Mouse (Mus musculus) bone marrow, adult 2 months (tissue): Measurements from ENCODE around the gene Ciapin1.

Experiments used
- CTCF ChIP-seq: fragments of 200-500 bp; IDR thresholded peaks from 2 replicates; pipeline ENCODE4 v1.5.1; 2011; ENCODE audit warnings: low read length, control low read depth; ENCODE audit not compliant: control insufficient read depth, insufficient read depth
- POLR2A ChIP-seq: fragments of 200-500 bp; IDR thresholded peaks from 2 replicates; pipeline ENCODE4 v1.6.1; 2011; ENCODE audit warnings: low read depth, mild to moderate bottlenecking, control low read depth, low read length, borderline replicate concordance; ENCODE audit not compliant: control insufficient read depth

DNA sequence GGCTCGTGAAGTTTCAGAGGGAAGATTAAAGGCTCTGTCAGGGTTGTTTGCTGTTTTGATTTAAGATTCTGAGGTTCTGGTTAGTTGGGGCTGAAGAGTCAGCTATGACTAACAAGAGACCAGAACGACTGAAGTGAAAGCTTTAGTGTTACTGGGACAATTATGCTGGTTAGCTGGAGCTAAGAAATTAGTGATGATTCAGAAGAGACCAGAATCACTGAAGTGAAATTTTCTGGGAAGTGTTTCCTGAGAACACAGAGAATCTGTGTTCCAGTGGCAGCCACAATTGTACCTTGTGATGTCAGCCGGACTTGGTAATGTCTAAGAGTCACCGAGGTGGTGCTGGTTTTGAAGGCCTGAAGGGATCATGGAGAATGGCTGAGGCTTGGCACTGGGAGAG is 42.6 kb upstream of the Ciapin1 start:
- TF ChIP-seq CTCF: no peak
- no peak for TF ChIP-seq POLR2A
